Mouse (Mus musculus) hindbrain, embryonic 11.5 days (tissue): Measurements from ENCODE around the gene Gm572. TPM values are rescaled to one million over a fixed set of nuclear protein-coding genes. Genes with fewer than 3 reads are reported as not detected.

ENCODE experiments used
- ATAC-seq: fragments of 200-750 bp; cut with Nextera tagmentation; 2 replicates; pipeline ENCODE4 v1.8.0; 2017; ENCODE audit warnings: mild to moderate bottlenecking, moderate TSS enrichment, moderate library complexity; ENCODE audit not compliant: low FRiP score
- DNase-seq: peaks from one replicate; pipeline ENCODE4 v3.0.0-alpha.2; 2015; ENCODE audit warnings: low spot score
- H3K27ac ChIP-seq: fragments of 300-500 bp; sonication (generic); 2 replicates; pipeline ENCODE4 v1.5.1; 2014; ENCODE audit warnings: mild to moderate bottlenecking, low read depth, low read length
- H3K27me3 ChIP-seq: fragments of 300-500 bp; sonication (generic); 2 replicates; pipeline ENCODE4 v1.6.1; 2014; ENCODE audit warnings: mild to moderate bottlenecking, low read length, moderate library complexity, mixed read lengths; ENCODE audit not compliant: control insufficient read depth, insufficient read depth
- H3K36me3 ChIP-seq: fragments of 300-500 bp; sonication (generic); 2 replicates; pipeline ENCODE4 v1.6.1; 2014; ENCODE audit warnings: mild to moderate bottlenecking, low read length, moderate library complexity, mixed read lengths; ENCODE audit not compliant: control insufficient read depth, insufficient read depth
- H3K4me1 ChIP-seq: fragments of 300-500 bp; sonication (generic); replicated peaks from 2 replicates; pipeline ENCODE4 v1.6.1; 2014; ENCODE audit warnings: low read length, mixed read lengths; ENCODE audit not compliant: control insufficient read depth, insufficient read depth
- H3K4me2 ChIP-seq: fragments of 300-500 bp; sonication (generic); replicated peaks from 2 replicates; pipeline ENCODE4 v1.6.1; 2014; ENCODE audit warnings: mild to moderate bottlenecking, low read depth, low read length
- H3K4me3 ChIP-seq: fragments of 300-500 bp; sonication (generic); 2 replicates; pipeline ENCODE4 v1.5.1; 2014; ENCODE audit warnings: low read depth, low read length
- H3K9ac ChIP-seq: fragments of 300-500 bp; sonication (generic); 2 replicates; pipeline ENCODE4 v1.6.1; 2014; ENCODE audit warnings: low read depth, low read length
- H3K9me3 ChIP-seq: fragments of 300-500 bp; sonication (generic); 2 replicates; pipeline ENCODE4 v1.6.1; 2016; ENCODE audit warnings: low read length; ENCODE audit not compliant: control insufficient read depth
- WGBS: fragments of 180-500 bp; shearing (Covaris S2); extraction: QIAGEN DNeasy Blood & Tissue Kit; methylation state at CpG from one replicate; pipeline ENCODE4 v1.1.7; 2014; 5-methylcytosine and 5-hydroxymethylcytosine counted together
- polyA plus RNA-seq: library from polyadenylated mRNA; unstranded; fragments of >200 nt; fragmentation: Nextera tagmentation; extraction: Ambion mirVana; gene quantifications from 2 replicates; pipeline ENCODE4 v1.2.1, GENCODE M21; 2014

Gm572 gene
- polyA plus RNA-seq, 1 experiment from 2014 or later, result not detected

GRCm38 (mm10) chr4:148603376-148604139, 39.6 kb upstream of the Gm572 start:
- DNase-seq (no peak), ATAC-seq (no peak)
- Histone ChIP-seq H3K36me3 (no peaks in the 10 kb centered on the region), H3K27me3 (no peaks in the 10 kb centered on the region), H3K4me3 (no peak overlapping the region), H3K27ac (no peak overlapping the region), H3K9ac (no peak overlapping the region), H3K4me2 (no peak overlapping the region), H3K4me1 (no peaks in the 10 kb centered on the region), H3K9me3 (no peaks in the 10 kb centered on the region)
- WGBS, result 71% methylated on average over 10 of the region's 10 CpGs

GRCm38 (mm10) chr4:148604141-148604540, 39.0 kb upstream of the Gm572 start:
- no peaks in the 10 kb centered on the region for H3K27me3 ChIP-seq
- H3K4me2 ChIP-seq, result no peak overlapping the region
- H3K27ac ChIP-seq, result no peak overlapping the region
- no peaks in the 10 kb centered on the region for H3K9me3 ChIP-seq
- WGBS, result 76% methylated on average over 7 of the region's 7 CpGs
- H3K9ac ChIP-seq, result no peak overlapping the region
- no peaks in the 10 kb centered on the region for H3K36me3 ChIP-seq
- no peak overlapping the region for H3K4me3 ChIP-seq
- DNase-seq (no peak), ATAC-seq (no peak)
- H3K4me1 ChIP-seq, result no peaks in the 10 kb centered on the region

GRCm38 (mm10) chr4:148604541-148605165, 38.5 kb upstream of the Gm572 start:
- ATAC-seq, result peak; percentile 13; the same call in 1 of the 2 replicates
- Histone ChIP-seq H3K27me3 (no peaks in the 10 kb centered on the region), H3K9ac (no peak overlapping the region), H3K36me3 (no peaks in the 10 kb centered on the region), H3K4me3 (no peak overlapping the region), H3K27ac (no peak overlapping the region), H3K4me2 (no peak overlapping the region), H3K9me3 (no peaks in the 10 kb centered on the region), H3K4me1 (no peaks in the 10 kb centered on the region)
- 88% methylated on average over 3 of the region's 3 CpGs for WGBS
- DNase-seq, result peak; percentile 77

GRCm38 (mm10) chr4:148607758-148608157, 35.4 kb upstream of the Gm572 start:
- Histone ChIP-seq H3K9ac (no peak overlapping the region), H3K36me3 (no peaks in the 10 kb centered on the region), H3K4me1 (no peaks in the 10 kb centered on the region), H3K4me3 (no peak overlapping the region), H3K27me3 (no peaks in the 10 kb centered on the region), H3K27ac (no peak overlapping the region), H3K4me2 (no peak overlapping the region), H3K9me3 (no peaks in the 10 kb centered on the region)
- DNase-seq (peak; percentile 68), ATAC-seq (no peak)
- 30% methylated on average over 5 of the region's 5 CpGs for WGBS

- DNase-seq (no peak), ATAC-seq (no peak)
- WGBS, result 79% methylated on average over 5 of the region's 5 CpGs
- no peak overlapping the region for H3K4me2 ChIP-seq
- no peak overlapping the region for H3K27ac ChIP-seq
- no peaks in the 10 kb centered on the region for H3K9me3 ChIP-seq
- 0 out of 2 replicates have a peak, but pooled peaks cover 3% of the 10 kb centered on the region for H3K36me3 ChIP-seq
- H3K4me1 ChIP-seq, result no peaks in the 10 kb centered on the region
- H3K27me3 ChIP-seq, result no peaks in the 10 kb centered on the region
- H3K9ac ChIP-seq, result no peak overlapping the region
- no peak overlapping the region for H3K4me3 ChIP-seq
Observed at GRCm38 (mm10) chr4:148609805-148610204, 33.3 kb upstream of the Gm572 start.

- 0 out of 2 replicates have a peak, but pooled peaks cover 3% of the 10 kb centered on the region for H3K36me3 ChIP-seq
- 82% methylated on average over 5 of the region's 5 CpGs for WGBS
- no peaks in the 10 kb centered on the region for H3K4me1 ChIP-seq
- no peak overlapping the region for H3K27ac ChIP-seq
- H3K9me3 ChIP-seq, result no peaks in the 10 kb centered on the region
- H3K9ac ChIP-seq, result no peak overlapping the region
- ATAC-seq (no peak), DNase-seq (no peak)
- H3K27me3 ChIP-seq, result no peaks in the 10 kb centered on the region
- H3K4me3 ChIP-seq, result no peak overlapping the region
- no peak overlapping the region for H3K4me2 ChIP-seq
Observed at GRCm38 (mm10) chr4:148610631-148611364, 32.3 kb upstream of the Gm572 start.

- no peak overlapping the region for H3K4me3 ChIP-seq
- no peak for ATAC-seq
- no peaks in the 10 kb centered on the region for H3K4me1 ChIP-seq
- H3K4me2 ChIP-seq, result no peak overlapping the region
- H3K27me3 ChIP-seq, result no peaks in the 10 kb centered on the region
- H3K9me3 ChIP-seq, result no peaks in the 10 kb centered on the region
- no peak for DNase-seq
- no peak overlapping the region for H3K27ac ChIP-seq
- H3K9ac ChIP-seq, result no peak overlapping the region
- WGBS, result 72% methylated on average over 4 of the region's 4 CpGs
- H3K36me3 ChIP-seq, result 0 out of 2 replicates have a peak, but pooled peaks cover 5% of the 10 kb centered on the region
Observed at GRCm38 (mm10) chr4:148612557-148612956, 30.6 kb upstream of the Gm572 start.

- H3K9me3 ChIP-seq, result no peaks in the 10 kb centered on the region
- H3K27me3 ChIP-seq, result no peaks in the 10 kb centered on the region
- H3K4me1 ChIP-seq, result no peaks in the 10 kb centered on the region
- H3K4me2 ChIP-seq, result no peak overlapping the region
- H3K36me3 ChIP-seq, result 0 out of 2 replicates have a peak, but pooled peaks cover 7% of the 10 kb centered on the region
- no peak overlapping the region for H3K9ac ChIP-seq
- H3K4me3 ChIP-seq, result no peak overlapping the region
- 69% methylated on average over 9 of the region's 9 CpGs for WGBS
- no peak for DNase-seq
- no peak overlapping the region for H3K27ac ChIP-seq
- no peak for ATAC-seq
Observed at GRCm38 (mm10) chr4:148613738-148614137, 29.4 kb upstream of the Gm572 start.
